Mouse (Mus musculus) adrenal gland, postnatal 36 days (tissue): ENCODE results near the gene Alg12. TPM values are rescaled to one million over a fixed set of nuclear protein-coding genes. Genes with fewer than 3 reads are reported as not detected.

ENCODE experiments used
- DNase-seq, 2 experiments: peaks; one replicate each; pipeline ENCODE4 v3.0.0; 2021; ENCODE audit warnings: mixed read lengths in 1 of 2
- long read RNA-seq, 2 experiments: library from polyadenylated mRNA; stranded (forward); transcript quantifications; one replicate each; pipeline ENCODE4 v2.0.0; 2021; ENCODE audit warnings: borderline sequencing depth in 2 of 2
- total RNA-seq, 2 experiments: library from RNA; stranded (reverse); gene quantifications; 2 replicates each; pipeline ENCODE4 v1.2.3; 2021

Alg12 gene
- total RNA-seq: 10 to 100 TPM; 14.1 to 18.9 TPM
- long read RNA-seq, experiment 1, transcript Alg12-204 (10 exons, 2,130 nt): major isoform, 13 of 18 reads
- long read RNA-seq, experiment 1, partial matches to known transcripts: 3 of 18 reads
- long read RNA-seq, experiment 1, other reads (novel, unspliced or antisense): 2 of 18 reads
- long read RNA-seq, experiment 2, partial matches to known transcripts: 1 of 6 reads
- long read RNA-seq, experiment 2, other reads (novel, unspliced or antisense): 1 of 6 reads

GRCm38 (mm10) chr15:88819026-88819905, at the start of gene Alg12, which contains the start of gene Creld2:
Gene Alg12 (minus strand): TSS chr15:88819318.
Gene Creld2 (plus strand): TSS chr15:88819646.
- peak; percentile 100 for DNase-seq

DNA sequence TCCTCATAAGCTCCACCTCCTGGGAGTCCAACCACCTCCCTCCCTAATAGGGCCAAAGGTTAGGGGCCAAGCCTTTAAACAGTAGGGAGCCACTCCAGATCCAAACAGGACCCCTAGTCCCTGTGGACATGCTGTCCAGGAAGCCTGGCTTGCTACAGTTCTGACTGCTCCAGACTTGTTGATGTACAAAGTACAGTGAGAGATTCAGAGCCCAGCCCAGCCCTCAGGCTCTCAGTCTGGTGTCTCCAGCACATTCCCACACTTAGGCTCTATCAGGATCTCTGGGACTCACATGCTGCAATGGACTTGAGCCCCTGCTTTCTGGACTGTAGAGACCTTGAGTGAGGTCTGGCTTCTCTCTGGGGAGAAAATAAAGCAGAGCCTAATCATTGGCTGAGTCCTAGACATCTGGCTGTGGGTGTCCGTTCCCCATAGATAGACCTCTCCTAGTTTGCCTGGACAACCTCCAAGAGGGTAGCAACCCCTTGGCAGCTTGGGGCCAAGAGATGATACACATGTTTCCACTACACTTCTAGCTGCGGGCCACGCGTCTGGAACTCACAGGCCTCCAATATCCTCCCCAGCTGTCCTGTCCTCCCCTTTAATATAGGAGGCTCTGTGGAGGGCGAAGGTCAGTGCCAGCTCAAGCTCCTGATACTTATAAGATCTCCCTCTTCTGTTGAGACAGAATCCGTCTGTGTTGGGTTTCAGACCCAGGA, 49.1 kb upstream of the Alg12 start:
- DNase-seq: no peak

DNA sequence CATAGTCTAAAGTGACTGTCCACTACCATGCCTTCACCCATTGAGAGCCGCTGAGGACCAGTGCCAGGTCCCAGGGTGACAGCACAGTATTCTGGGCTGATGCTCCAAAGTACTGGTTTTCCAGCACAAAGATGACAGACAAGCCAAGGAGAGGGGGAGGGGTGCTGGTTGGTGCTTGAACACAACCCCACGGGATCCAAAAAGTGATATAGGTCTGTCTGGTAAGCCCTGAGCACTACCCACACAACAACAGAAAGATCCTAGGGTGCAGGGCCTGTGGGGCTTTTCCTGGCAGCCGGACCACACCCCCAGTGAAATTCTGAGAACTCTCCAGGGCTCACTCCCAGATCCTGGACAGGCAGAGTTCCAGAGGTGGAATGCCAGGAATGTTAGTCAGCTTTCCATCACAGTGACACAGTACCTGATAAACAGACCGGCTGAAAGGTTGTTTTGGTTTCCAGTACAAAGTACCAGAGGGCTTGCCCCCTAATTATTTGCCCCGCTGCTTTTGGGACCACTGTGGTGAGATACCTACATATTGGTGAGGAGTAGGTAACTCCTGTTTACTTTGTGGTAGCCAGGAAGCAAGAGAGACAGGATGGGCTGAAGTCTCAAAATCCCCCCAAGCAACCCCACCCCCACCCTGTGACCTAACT, 48.4 kb upstream of the Alg12 start:
- DNase-seq: peak; percentile 55 to 78

GRCm38 (mm10) chr15:88866934-88867356, 47.8 kb upstream of the Alg12 start:
- DNase-seq: peak; percentile 62 to 69

GRCm38 (mm10) chr15:88865888-88866695, 47.0 kb upstream of the Alg12 start:
- peak in 1 of 2 experiments; percentile 31 for DNase-seq

DNA sequence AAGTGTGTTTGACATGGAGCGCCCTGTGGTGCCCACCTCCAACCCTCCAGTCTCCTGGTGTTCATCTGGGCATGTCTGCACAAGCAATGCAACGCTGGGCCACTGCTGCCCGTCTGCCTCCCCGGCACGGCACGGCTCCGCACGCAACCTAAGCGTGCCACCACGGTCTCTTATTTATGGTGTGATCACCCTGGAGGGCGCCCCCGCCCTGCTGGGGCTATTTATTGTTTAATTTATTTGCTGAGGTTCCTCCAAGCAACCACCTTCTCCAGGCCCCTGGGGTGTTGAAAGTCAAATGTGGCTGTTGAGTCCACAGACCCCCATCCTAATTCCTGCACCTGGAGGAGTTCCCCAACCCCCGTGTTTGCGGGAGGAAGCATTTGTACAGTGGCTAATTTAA, 45.9 kb upstream of the Alg12 start:
- DNase-seq: no peak

- DNase-seq: peak; percentile 33 to 59
Observed at GRCm38 (mm10) chr15:88864270-88865030, 45.3 kb upstream of the Alg12 start.

- DNase-seq: peak; percentile 93
Observed at GRCm38 (mm10) chr15:88863695-88864231, 44.6 kb upstream of the Alg12 start.

GRCm38 (mm10) chr15:88862881-88863694, 44.0 kb upstream of the Alg12 start:
- DNase-seq: peak; percentile 67 to 73

DNA sequence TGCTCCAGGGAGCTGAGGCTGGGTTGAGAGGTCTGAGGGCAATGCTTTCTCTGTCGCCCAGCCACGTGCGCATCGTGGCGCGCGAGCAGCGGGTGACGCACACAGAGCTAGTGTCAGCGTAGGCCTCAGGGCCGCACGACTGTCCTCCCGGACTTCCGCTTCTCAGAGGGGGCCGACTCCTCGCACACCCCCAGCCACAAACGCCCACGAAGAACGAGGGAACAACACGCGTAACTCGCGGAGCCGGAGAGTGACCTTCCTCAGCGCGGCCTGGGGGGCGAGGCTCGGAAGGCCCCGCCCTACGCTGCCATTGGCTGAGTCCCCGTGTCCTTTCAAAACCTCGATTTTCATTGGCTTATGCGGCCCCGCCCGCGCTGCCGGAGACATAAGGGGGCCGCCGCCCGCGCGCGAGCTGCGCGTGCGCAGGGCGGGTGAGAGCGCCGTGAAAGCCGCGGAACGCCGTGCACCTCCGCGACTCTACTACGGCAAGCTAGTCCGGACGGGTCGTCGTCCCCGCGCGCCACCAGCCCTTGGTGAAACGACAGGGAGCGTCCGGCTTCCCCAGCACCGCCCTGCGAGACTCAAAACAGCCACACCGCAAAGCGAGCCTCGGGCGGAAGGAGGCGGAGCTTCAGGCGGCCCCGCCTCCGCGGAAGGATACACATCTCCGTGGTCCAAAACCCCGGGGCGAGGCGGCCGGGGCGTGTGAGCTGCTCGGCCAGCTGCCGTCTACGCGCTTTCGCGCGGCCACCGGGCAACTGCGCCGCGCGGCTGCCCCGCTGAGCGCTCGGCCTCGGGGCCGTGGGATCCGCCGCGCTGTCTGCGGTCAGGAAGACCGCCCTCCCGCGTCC, 42.9 kb upstream of the Alg12 start, which contains the start of gene Pim3:
Gene Pim3, plus strand, starts transcription at position 415 of the 851 bp plus-strand sequence.
- peak; percentile 97 for DNase-seq

DNA sequence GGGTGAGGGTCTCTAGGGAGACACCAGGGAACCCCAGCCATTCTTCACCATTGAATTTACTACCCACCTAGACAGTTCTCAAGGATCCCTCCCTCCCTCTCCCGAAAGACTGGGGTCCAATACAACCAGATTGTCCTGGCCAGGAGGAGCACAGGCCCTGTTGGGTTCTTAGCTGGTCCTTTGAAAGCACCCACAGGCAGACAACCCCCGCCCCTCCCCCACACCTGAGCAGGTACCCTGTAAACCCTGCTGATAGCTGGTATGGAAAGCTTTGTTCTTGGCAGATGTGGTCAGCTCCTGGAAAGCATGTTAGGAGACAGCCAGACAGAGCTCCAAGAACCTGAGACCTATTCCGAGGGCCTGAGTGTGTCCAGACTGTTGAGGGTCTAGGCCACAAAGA, 41.7 kb upstream of the Alg12 start:
- no peak for DNase-seq

- DNase-seq: peak in 1 of 2 experiments; percentile 31
Observed at GRCm38 (mm10) chr15:88859206-88859970, 40.3 kb upstream of the Alg12 start.

- DNase-seq: no peak
Observed at GRCm38 (mm10) chr15:88858707-88859106, 39.6 kb upstream of the Alg12 start.

- DNase-seq: peak in 1 of 2 experiments; percentile 54
Observed at GRCm38 (mm10) chr15:88858141-88858541, 39.0 kb upstream of the Alg12 start.

- DNase-seq: no peak
Observed at GRCm38 (mm10) chr15:88857361-88857760, 38.2 kb upstream of the Alg12 start.

DNA sequence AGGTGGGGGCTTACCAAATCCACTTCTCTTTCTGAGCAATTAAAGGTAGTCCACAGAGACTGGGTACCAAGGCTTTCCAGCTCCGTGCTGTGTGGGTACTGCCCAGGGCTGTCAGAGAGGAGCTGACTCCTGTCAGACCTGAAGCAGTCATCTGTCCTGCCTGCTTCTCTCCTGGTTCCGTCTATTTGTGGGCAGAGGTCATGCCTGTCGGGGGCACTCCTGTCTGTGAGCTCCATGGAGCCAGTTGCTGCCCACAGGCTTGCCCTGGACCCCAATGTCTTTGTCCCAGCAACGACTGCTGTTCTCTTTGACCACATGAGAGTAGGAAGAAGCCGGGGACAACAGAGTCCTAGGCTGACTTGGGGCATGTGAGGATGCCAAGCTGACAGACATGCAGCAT, 37.5 kb upstream of the Alg12 start:
- no peak for DNase-seq

DNA sequence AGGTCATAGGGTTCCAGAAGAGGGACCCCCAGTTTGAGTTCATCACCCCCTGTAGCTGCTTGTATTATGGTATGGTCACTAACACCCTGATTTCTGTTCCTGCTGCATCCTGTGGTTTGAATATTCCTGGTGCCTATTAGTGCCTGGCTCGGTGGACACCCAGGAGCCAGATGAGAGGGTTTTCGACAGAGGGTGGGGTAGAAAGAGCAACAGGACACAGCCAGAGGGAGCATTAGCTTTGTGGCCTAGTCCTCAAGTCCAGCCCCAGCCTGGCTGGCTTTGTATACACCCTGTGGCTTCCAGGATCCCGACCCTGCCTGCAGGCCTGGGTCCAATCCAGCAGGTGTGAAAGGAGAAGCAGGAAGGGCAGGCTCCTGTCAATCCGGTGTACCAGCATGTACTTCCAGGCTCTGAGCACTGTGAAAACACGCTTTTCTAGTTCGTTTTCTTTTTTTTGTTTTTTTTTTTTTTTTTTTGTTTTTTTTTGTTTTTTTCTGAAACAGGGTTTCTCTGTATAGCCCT, 36.8 kb upstream of the Alg12 start:
- no peak for DNase-seq
